Mouse (Mus musculus) CH12.LX (cell line): ENCODE results near the gene Clec3a. TPM values are rescaled to one million over a fixed set of nuclear protein-coding genes. Genes with fewer than 3 reads are reported as not detected.
A peak's percentile ranks its signal among the peaks of the same experiment; 100 is the strongest.

Source experiments
- DNase-seq: peaks from one replicate; pipeline ENCODE4 v3.0.0-alpha.2; 2013; ENCODE audit errors: extremely low read depth
- H3K27ac ChIP-seq: 2 replicates; pipeline ENCODE4 v1.5.1; 2012; ENCODE audit warnings: low read depth, mild to moderate bottlenecking, control low read depth, moderate library complexity; ENCODE audit not compliant: insufficient read depth
- H3K27me3 ChIP-seq: replicated peaks from 2 replicates; pipeline ENCODE3; 2012; ENCODE audit warnings: inconsistent platforms
- H3K36me3 ChIP-seq, 2 experiments: replicated peaks in 1 of 2; 2 replicates each; pipeline versions ENCODE3 to v1.6.1; 2012; ENCODE audit warnings: inconsistent platforms in 1 of 2, low read length in 1 of 2, mild to moderate bottlenecking in 1 of 2, mixed read lengths in 1 of 2, moderate library complexity in 1 of 2; ENCODE audit not compliant: control insufficient read depth in 1 of 2, insufficient read depth in 1 of 2
- H3K4me1 ChIP-seq, 2 experiments: 2 replicates each; pipeline ENCODE4 v1.6.1; 2012; ENCODE audit warnings: inconsistent platforms in 1 of 2, moderate library complexity in 1 of 2; ENCODE audit not compliant: insufficient read depth in 2 of 2, control insufficient read depth in 1 of 2
- H3K4me2 ChIP-seq: 2 replicates; pipeline ENCODE4 v1.6.1; 2012; ENCODE audit warnings: low read depth, mild to moderate bottlenecking, control low read depth; ENCODE audit not compliant: poor library complexity, insufficient read depth, severe bottlenecking
- H3K4me3 ChIP-seq, 3 experiments: fragments of 150-350 bp in 1 of 3; sonication (generic) in 1 of 3; replicated peaks in 1 of 3; 2 replicates each; pipeline versions ENCODE3 to v1.5.1; 2011 to 2012; ENCODE audit warnings: low read depth in 2 of 3, low read length in 2 of 3, mild to moderate bottlenecking in 2 of 3, moderate library complexity in 2 of 3, control low read depth in 1 of 3, improper control_type of control experiment in 1 of 3, inconsistent platforms in 1 of 3, mixed read lengths in 1 of 3; ENCODE audit not compliant: poor library complexity in 1 of 3
- H3K79me2 ChIP-seq: replicated peaks from 2 replicates; pipeline ENCODE4 v1.6.1; 2012; ENCODE audit warnings: mild to moderate bottlenecking, moderate library complexity; ENCODE audit not compliant: control insufficient read depth, poor library complexity, insufficient read depth, severe bottlenecking; ENCODE audit errors: extremely low read depth
- H3K9ac ChIP-seq: 2 replicates; pipeline ENCODE4 v1.6.1; 2012; ENCODE audit warnings: low read depth, mild to moderate bottlenecking, control low read depth, moderate library complexity; ENCODE audit not compliant: insufficient read depth
- H3K9me3 ChIP-seq: replicated peaks from 2 replicates; pipeline ENCODE3; 2012; ENCODE audit warnings: low read length, inconsistent platforms, mixed read lengths
- BHLHE40 ChIP-seq: IDR thresholded peaks from 2 replicates; pipeline ENCODE4 v1.6.1; 2011; ENCODE audit warnings: mild to moderate bottlenecking, low read depth, low read length, improper control_type of control experiment
- CHD1 ChIP-seq: IDR thresholded peaks from 2 replicates; pipeline ENCODE4 v1.6.1; 2012; ENCODE audit warnings: low read depth, low read length, improper control_type of control experiment, inconsistent platforms
- CTCF ChIP-seq, 2 experiments: IDR thresholded peaks in 1 of 2; conservative IDR thresholded peaks in 1 of 2; 2 replicates each; pipeline ENCODE4 v1.5.1; 2011 to 2012; ENCODE audit warnings: low read depth in 2 of 2, low read length in 2 of 2, improper control_type of control experiment in 1 of 2, inconsistent platforms in 1 of 2, mild to moderate bottlenecking in 1 of 2, moderate library complexity in 1 of 2
- EP300 ChIP-seq: IDR thresholded peaks from 2 replicates; pipeline ENCODE4 v1.6.1; 2011; ENCODE audit warnings: low read length, improper control_type of control experiment
- ETS1 ChIP-seq: conservative IDR thresholded peaks from 2 replicates; pipeline ENCODE4 v1.6.1; 2012; ENCODE audit warnings: low read depth, mild to moderate bottlenecking, inconsistent platforms, low read length, improper control_type of control experiment, moderate library complexity
- HCFC1 ChIP-seq: IDR thresholded peaks from 2 replicates; pipeline ENCODE4 v1.6.1; 2012; ENCODE audit warnings: low read depth, mild to moderate bottlenecking, inconsistent platforms, low read length, improper control_type of control experiment
- JUN ChIP-seq: IDR thresholded peaks from 2 replicates; pipeline ENCODE4 v1.6.1; 2011; ENCODE audit warnings: low read depth, mild to moderate bottlenecking, low read length, improper control_type of control experiment, moderate library complexity; ENCODE audit not compliant: insufficient read depth
- JUND ChIP-seq: conservative IDR thresholded peaks from 2 replicates; pipeline ENCODE4 v1.6.1; 2011; ENCODE audit warnings: low read depth, low read length, improper control_type of control experiment
- MAFK ChIP-seq: IDR thresholded peaks from 2 replicates; pipeline ENCODE4 v1.6.1; 2011; ENCODE audit warnings: low read length, improper control_type of control experiment; ENCODE audit not compliant: insufficient replicate concordance
- MEF2A ChIP-seq: IDR thresholded peaks from 2 replicates; pipeline ENCODE4 v1.6.1; 2014; ENCODE audit warnings: low read depth, mild to moderate bottlenecking, inconsistent platforms, low read length, improper control_type of control experiment, borderline replicate concordance
- MXI1 ChIP-seq: IDR thresholded peaks from 2 replicates; pipeline ENCODE4 v1.6.1; 2011; ENCODE audit warnings: mild to moderate bottlenecking, low read depth, low read length, improper control_type of control experiment
- RCOR1 ChIP-seq: conservative IDR thresholded peaks from 2 replicates; pipeline ENCODE4 v1.6.1; 2012; ENCODE audit warnings: low read depth, mild to moderate bottlenecking, inconsistent platforms, low read length, improper control_type of control experiment
- TCF12 ChIP-seq: IDR thresholded peaks from 2 replicates; pipeline ENCODE4 v1.6.1; 2014; ENCODE audit warnings: low read depth, mild to moderate bottlenecking, inconsistent platforms, low read length, improper control_type of control experiment
- ZC3H11A ChIP-seq: IDR thresholded peaks from 2 replicates; pipeline ENCODE4 v1.6.1; 2012; ENCODE audit warnings: low read depth, mild to moderate bottlenecking, inconsistent platforms, low read length, improper control_type of control experiment
- ZMIZ1 ChIP-seq: IDR thresholded peaks from 2 replicates; pipeline ENCODE4 v1.6.1; 2012; ENCODE audit warnings: low read depth, mild to moderate bottlenecking, inconsistent platforms, low read length, improper control_type of control experiment
- dilution Hi-C: fragments of 300-500 bp; cut with MboI; formaldehyde crosslinking; loops from 2 replicates; pipeline ENCODE4 v1.14.3; 2020; ENCODE audit warnings: low sequenced_read_pairs; ENCODE audit not compliant: extremely low pct_unique_long_range_greater_than_20kb, extremely low pct_ligation_motif_present
- in situ Hi-C: fragments of 300-500 bp; cut with MboI; formaldehyde crosslinking; loops from 3 replicates; pipeline ENCODE4 v1.14.3; 2019; ENCODE audit warnings: low sequenced_read_pairs, low pct_ligation_motif_present, low pct_unique_long_range_greater_than_20kb, mixed read lengths
- polyA plus RNA-seq: library from polyadenylated mRNA; unstranded; fragments of >175 nt; gene quantifications from 2 replicates; pipeline ENCODE4 v1.2.1, GENCODE M21; 2012; ENCODE audit warnings: low read depth; ENCODE audit not compliant: insufficient read length
- total RNA-seq, 2 experiments: library from RNA; depleted of rRNA; stranded (reverse); fragments of 300-350 nt in 1 of 2; fragments of >200 nt in 1 of 2; gene quantifications; 2 replicates each; pipeline ENCODE4 v1.2.3; 2012 to 2014

The Clec3a gene
- total and polyA plus RNA-seq, 3 experiments: not detected

DNA sequence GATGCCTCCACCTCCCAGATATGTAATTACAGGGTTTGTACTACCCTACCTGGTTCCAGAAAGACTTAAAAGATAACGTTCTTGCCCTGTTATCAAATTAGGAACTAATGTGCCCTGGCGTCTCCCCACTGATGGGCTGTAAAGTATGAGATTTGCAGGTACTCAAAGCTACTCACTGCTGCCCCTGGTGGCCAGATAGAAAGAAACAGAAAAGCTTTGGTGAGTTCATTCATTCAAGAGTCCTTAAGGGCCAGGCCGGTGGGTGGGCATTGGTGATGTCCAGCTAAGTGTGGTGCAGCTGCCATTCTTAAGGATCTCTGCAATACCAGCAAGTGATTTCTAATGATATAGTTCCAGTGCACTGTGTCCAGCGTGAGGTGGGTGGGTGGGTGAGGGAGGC lies 23.7 kb downstream of the Clec3a start:
- H3K9me3 ChIP-seq: no peaks in the 10 kb centered on the region
- H3K9ac ChIP-seq: no peak overlapping the region
- H3K4me1 ChIP-seq: peaks cover 3 to 35% of the 10 kb centered on the region in 2 experiments
- TF ChIP-seq JUND: no peak
- TF ChIP-seq ZC3H11A: no peak
- no peak for TF ChIP-seq JUN
- TF ChIP-seq CTCF (conservative IDR thresholded peaks at IDR 0.05 in 1 of 2, IDR thresholded peaks at IDR 0.05 in 1 of 2; ENCODE audit: low read depth in 2 of 2, low read length in 2 of 2): peak; percentile 15 to 62; a peak in 2 of 4 replicates
- TF ChIP-seq HCFC1: no peak
- no peaks in the 10 kb centered on the region for H3K79me2 ChIP-seq
- no peak overlapping the region for H3K4me2 ChIP-seq
- H3K4me3 ChIP-seq: no peak overlapping the region
- DNase-seq: peak; percentile 76
- in situ Hi-C loops: loop anchor here (25.0 kb wide), 1 partner anchor 779 kb away; no protein-coding TSS in a partner anchor
- peaks cover 2% of the 10 kb centered on the region for H3K27me3 ChIP-seq
- H3K27ac ChIP-seq: no peak overlapping the region
- H3K36me3 ChIP-seq: peaks cover 9 to 43% of the 10 kb centered on the region in 2 experiments
- dilution Hi-C loops: no loop called here

DNA sequence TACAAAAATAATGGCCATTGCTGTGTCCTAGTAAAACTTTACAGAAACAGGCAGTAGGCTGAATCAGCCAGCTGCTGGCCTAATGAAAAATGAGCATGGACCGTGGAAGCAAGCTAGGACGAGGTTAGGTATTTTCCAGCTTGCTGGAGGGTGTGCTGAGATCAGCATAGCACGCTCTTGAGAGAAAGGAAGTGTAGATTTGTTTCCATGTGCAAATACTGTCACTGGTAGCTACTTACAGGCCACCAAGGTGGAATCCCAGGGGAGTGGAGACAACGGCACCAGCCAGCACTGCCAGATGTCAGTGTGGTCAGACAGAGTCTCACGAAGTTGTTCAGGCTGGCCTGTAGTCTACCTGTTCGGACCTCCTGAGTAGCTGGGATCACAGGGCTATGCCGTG lies 29.0 kb downstream of the Clec3a start:
- in situ Hi-C loops (loop anchor here (25.0 kb wide), 1 partner anchor 785 kb away; no protein-coding TSS in a partner anchor), dilution Hi-C loops (no loop called here)
- TF ChIP-seq MEF2A (0 out of 2 replicates have a peak, but pooled peaks have one; percentile 13), ETS1 (peak; percentile 56; the same call in 1 of the 2 replicates), ZMIZ1 (no peak), EP300 (peak; percentile 27; the same call in 1 of the 2 replicates), TCF12 (peak; percentile 21; the same call in 1 of the 2 replicates), MAFK (0 out of 2 replicates have a peak, but pooled peaks have one; percentile 19), BHLHE40 (peak; percentile 53; the same call in 1 of the 2 replicates), MXI1 (no peak), CHD1 (no peak), RCOR1 (no peak)
- H3K36me3 ChIP-seq: peaks cover 33 to 89% of the 10 kb centered on the region in 2 experiments
- H3K27ac ChIP-seq: no peak overlapping the region
- H3K4me2 ChIP-seq: no peak overlapping the region
- no peaks in the 10 kb centered on the region for H3K79me2 ChIP-seq
- no peak overlapping the region for H3K9ac ChIP-seq
- H3K9me3 ChIP-seq: no peaks in the 10 kb centered on the region
- DNase-seq: peak; percentile 61
- H3K4me3 ChIP-seq: no peak overlapping the region
- H3K4me1 ChIP-seq: peaks cover 7 to 47% of the 10 kb centered on the region in 2 experiments
- no peaks in the 10 kb centered on the region for H3K27me3 ChIP-seq
